Mouse (Mus musculus): ENCODE measurements around the gene Mst1r.

DNA sequence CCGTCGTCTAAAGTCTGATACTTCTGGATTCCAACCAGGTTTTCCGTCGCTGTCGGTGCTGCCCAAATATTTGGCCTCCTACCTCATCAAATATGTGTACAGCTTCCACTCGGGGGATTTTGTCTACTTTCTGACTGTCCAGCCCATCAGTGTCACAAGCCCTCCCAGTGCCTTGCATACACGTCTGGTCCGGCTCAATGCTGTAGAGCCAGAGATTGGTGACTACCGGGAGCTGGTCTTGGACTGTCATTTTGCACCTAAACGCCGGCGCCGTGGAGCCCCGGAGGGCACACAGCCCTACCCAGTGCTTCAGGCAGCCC, 1.1 kb downstream of the Mst1r start:
- TF ChIP-seq CTCF (IDR thresholded peaks at IDR 0.05) (no peak), POLR2A (IDR thresholded peaks at IDR 0.05; ENCODE audit: insufficient read depth, low read depth, low read length) (0 out of 2 replicates have a peak, but pooled peaks have one; percentile 10), EP300 (IDR thresholded peaks at IDR 0.05; ENCODE audit: insufficient read depth, low read depth, low read length) (no peak)

Data from heart, adult 2 months (tissue).